Mouse (Mus musculus): ENCODE results near the gene Gsg1l.

GRCm38 (mm10) chr7:125859564-125859963, 222.6 kb downstream of the Gsg1l start:
- TF ChIP-seq CTCF (IDR thresholded peaks at IDR 0.05; ENCODE audit: low read depth, low read length) (no peak), GATA1 (IDR thresholded peaks at IDR 0.05; ENCODE audit: borderline replicate concordance, low read length) (no peak), TAL1 (conservative IDR thresholded peaks at IDR 0.05; ENCODE audit: low read depth, low read length) (no peak)
